Mouse (Mus musculus) forebrain, embryonic 12.5 days (tissue): ENCODE data around the gene Dbp. TPM values are rescaled to one million over a fixed set of nuclear protein-coding genes. Genes with fewer than 3 reads are reported as not detected.

Source experiments
- ATAC-seq: fragments of 200-750 bp; cut with Nextera tagmentation; 2 replicates; pipeline ENCODE4 v1.8.0; 2017; ENCODE audit warnings: moderate TSS enrichment; ENCODE audit not compliant: low FRiP score
- H3K27ac ChIP-seq: fragments of 300-500 bp; sonication (generic); 2 replicates; pipeline ENCODE4 v1.5.1; 2016; ENCODE audit warnings: mild to moderate bottlenecking
- H3K27me3 ChIP-seq: fragments of 300-500 bp; sonication (generic); 2 replicates; pipeline ENCODE4 v1.6.1; 2016; ENCODE audit warnings: mild to moderate bottlenecking
- H3K36me3 ChIP-seq: fragments of 300-500 bp; sonication (generic); replicated peaks from 2 replicates; pipeline ENCODE4 v1.6.1; 2016; ENCODE audit warnings: mild to moderate bottlenecking
- H3K4me1 ChIP-seq: fragments of 300-500 bp; sonication (generic); 2 replicates; pipeline ENCODE4 v1.6.1; 2016
- H3K4me2 ChIP-seq: fragments of 300-500 bp; sonication (generic); 2 replicates; pipeline ENCODE4 v1.6.1; 2016; ENCODE audit warnings: mild to moderate bottlenecking, moderate library complexity
- H3K4me3 ChIP-seq: fragments of 300-500 bp; sonication (generic); replicated peaks from 2 replicates; pipeline ENCODE4 v1.5.1; 2016; ENCODE audit warnings: mild to moderate bottlenecking
- H3K9ac ChIP-seq: fragments of 300-500 bp; sonication (generic); 2 replicates; pipeline ENCODE4 v1.6.1; 2016; ENCODE audit warnings: mild to moderate bottlenecking
- H3K9me3 ChIP-seq: fragments of 300-500 bp; sonication (generic); 2 replicates; pipeline ENCODE4 v1.6.1; 2016
- WGBS: fragments of 180-500 bp; shearing (Covaris S2); methylation state at CpG from one replicate; pipeline ENCODE4 v1.1.7; 2016; 5-methylcytosine and 5-hydroxymethylcytosine counted together
- polyA plus RNA-seq: library from polyadenylated mRNA; unstranded; fragments of >200 nt; fragmentation: Nextera tagmentation; extraction: Ambion mirVana; gene quantifications from 2 replicates; pipeline ENCODE4 v1.2.1, GENCODE M21; 2016

Gene Dbp
- polyA plus RNA-seq, 1 experiment from 2014 or later: 3.8 TPM

DNA sequence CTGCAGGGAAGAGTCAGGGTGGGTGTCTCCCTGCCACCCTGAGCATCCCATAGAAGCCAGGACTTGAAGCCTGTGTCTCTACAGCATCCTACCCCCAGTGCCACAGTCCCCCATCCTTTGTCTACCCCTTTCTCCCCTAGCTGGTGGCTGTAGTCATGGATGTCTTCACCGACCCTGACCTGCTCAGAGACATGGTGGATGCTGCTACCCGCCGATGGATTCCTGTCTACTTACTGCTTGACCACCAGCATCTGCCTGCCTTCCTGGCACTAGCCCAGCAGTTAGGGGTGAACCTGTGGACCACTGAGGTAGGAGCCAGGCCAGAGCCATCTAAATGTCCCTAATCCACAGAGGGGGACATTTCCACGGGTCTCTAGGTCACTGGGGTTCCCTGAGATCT is 18.4 kb downstream of the Dbp start:
- Histone ChIP-seq H3K4me3 (no peak overlapping the region), H3K36me3 (peaks cover 87% of the 10 kb centered on the region)
- WGBS: 90% methylated on average over 4 of the region's 4 CpGs

DNA sequence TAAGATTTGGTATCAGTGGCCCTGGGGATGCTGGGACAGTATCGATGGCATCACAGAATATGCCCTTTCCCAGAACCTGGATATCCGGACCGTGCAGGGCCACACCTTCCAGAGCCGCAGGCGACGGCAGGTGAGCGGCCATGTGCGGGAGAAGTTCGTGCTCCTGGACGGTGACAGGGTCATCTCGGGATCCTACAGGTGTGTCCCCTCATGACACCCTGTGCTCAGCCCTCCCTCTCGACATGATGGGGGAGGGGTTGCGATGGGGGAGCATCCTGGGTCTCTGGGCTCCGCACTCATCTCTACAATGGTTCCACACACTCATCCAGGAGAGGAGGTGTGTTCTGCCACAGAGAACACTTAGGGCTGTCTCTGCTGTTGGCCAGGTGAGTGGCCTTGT is 18.9 kb downstream of the Dbp start:
- Histone ChIP-seq H3K4me2 (no peak overlapping the region), H3K36me3 (peaks cover 88% of the 10 kb centered on the region), H3K27me3 (no peaks in the 10 kb centered on the region), H3K9ac (no peak overlapping the region), H3K4me3 (no peak overlapping the region), H3K27ac (no peak overlapping the region), H3K4me1 (peaks cover 13% of the 10 kb centered on the region), H3K9me3 (no peaks in the 10 kb centered on the region)
- 91% methylated on average over 14 of the region's 14 CpGs for WGBS
- ATAC-seq: no peak

More for the DNA sequence above, 18.4 kb downstream of the Dbp start:
- no peaks in the 10 kb centered on the region for H3K27me3 ChIP-seq
- peaks cover 15% of the 10 kb centered on the region for H3K4me1 ChIP-seq
- no peak for ATAC-seq
- H3K27ac ChIP-seq: no peak overlapping the region
- H3K4me2 ChIP-seq: no peak overlapping the region
- H3K9ac ChIP-seq: no peak overlapping the region
- no peaks in the 10 kb centered on the region for H3K9me3 ChIP-seq

DNA sequence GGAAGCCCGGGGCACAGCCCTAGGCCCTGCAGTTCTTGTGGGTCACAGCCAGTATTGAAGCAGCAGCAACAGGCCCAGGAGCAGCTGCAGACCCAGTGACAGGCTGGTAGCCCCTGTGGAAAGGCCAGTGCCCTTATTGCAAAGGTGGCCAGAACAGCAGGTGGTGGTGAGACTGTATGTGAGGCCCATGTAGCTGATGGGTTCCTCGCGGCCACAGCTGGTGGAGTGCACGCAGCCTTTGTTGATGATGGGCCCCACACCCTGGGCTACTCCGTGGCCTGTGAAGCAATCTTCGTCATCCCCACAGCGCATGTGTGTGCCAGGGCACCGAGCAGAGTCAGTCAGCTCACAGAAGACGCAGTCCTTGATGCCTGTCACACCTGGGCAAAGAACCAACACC is 20.3 kb downstream of the Dbp start:
- Histone ChIP-seq H3K36me3 (peaks cover 86% of the 10 kb centered on the region), H3K4me3 (no peak overlapping the region), H3K9me3 (no peaks in the 10 kb centered on the region), H3K27me3 (no peaks in the 10 kb centered on the region), H3K4me1 (no peaks in the 10 kb centered on the region; the same call in 1 of the 2 replicates), H3K4me2 (no peak overlapping the region), H3K9ac (no peak overlapping the region), H3K27ac (no peak overlapping the region)
- 94% methylated on average over 9 of the region's 9 CpGs for WGBS
- no peak for ATAC-seq

DNA sequence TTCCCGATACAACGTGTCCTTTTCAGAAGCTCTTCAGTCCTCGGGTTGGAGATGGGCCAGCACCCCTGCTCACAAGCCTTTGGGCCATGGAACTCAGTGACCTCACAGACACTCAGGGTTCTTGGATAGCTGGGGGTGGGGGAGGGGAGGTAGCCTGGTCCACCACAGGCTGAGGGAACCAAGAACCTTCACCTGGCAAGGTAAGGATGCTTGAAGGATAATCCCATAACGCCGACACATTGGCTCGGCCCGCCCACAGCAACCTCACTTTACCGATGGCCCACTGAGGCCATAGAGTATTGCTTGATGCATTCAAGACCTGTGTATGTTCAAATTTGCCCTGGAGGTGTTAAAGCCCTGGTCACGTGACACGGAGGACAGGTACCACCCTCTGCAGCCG is 20.8 kb downstream of the Dbp start, which contains the start of gene Spaca4:
Gene Spaca4 (minus strand): TSS at position 101 of the 400 bp plus-strand sequence.
- peaks cover 81% of the 10 kb centered on the region for H3K36me3 ChIP-seq

DNA sequence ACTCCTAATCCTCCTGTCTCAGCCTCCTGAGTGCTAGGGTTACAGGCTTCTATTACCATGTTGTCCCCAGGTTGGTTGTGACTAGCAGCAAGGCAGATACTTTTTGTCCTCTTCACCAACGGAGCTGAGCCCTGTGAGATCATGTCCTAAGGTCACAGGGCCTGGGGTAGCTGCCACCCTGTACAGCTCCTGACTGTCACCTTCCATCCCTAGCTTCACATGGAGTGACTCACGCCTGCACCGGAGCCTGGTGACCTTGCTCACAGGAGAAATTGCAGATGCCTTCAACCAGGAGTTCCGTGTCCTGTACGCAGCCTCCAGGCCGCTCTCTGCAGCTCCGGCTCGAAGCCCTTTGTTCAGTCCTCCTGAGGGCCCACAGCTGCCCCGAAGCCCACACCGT is 21.5 kb downstream of the Dbp start:
- peaks cover 9% of the 10 kb centered on the region for H3K4me1 ChIP-seq
- no peak overlapping the region for H3K4me2 ChIP-seq
- no peaks in the 10 kb centered on the region for H3K27me3 ChIP-seq
- ATAC-seq: no peak
- no peak overlapping the region for H3K9ac ChIP-seq
- H3K9me3 ChIP-seq: no peaks in the 10 kb centered on the region
- H3K4me3 ChIP-seq: no peak overlapping the region
- no peak overlapping the region for H3K27ac ChIP-seq
- peaks cover 74% of the 10 kb centered on the region for H3K36me3 ChIP-seq
- WGBS: 94% methylated on average over 10 of the region's 10 CpGs

More for the DNA sequence above, 20.8 kb downstream of the Dbp start, which contains the start of gene Spaca4:
- Histone ChIP-seq H3K27me3 (no peaks in the 10 kb centered on the region), H3K4me2 (no peak within 1 kb of the TSS), H3K27ac (no peak within 1 kb of the TSS), H3K4me3 (no peak within 1 kb of the TSS), H3K9me3 (no peaks in the 10 kb centered on the region), H3K4me1 (peaks cover 2% of the 10 kb centered on the region), H3K9ac (no peak within 1 kb of the TSS)
- 97% methylated on average over 11 of the region's 11 CpGs for WGBS
- no peak for ATAC-seq

DNA sequence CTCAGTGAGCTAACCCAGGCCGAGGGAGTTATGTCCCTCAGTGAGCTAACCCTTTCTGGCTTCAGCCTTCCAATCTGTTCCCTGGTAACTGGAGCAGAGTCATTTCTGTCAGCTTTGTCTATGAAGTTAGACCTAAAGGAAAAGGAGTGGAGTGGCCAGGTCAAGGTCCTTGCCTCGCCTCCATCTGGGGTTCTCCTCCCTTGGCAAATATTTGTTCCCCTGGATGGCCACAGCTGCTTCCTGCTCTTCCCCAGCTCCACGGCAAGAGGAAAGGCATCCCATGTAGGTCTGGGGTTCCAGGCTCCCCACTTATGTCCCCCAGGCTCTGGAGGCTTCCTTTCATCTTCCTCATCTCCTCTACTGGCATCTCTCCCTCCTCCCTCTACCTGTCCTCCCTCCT is 22.7 kb downstream of the Dbp start:
- peaks cover 9% of the 10 kb centered on the region for H3K4me1 ChIP-seq
- WGBS: 88% methylated on average over 3 of the region's 3 CpGs
- no peak overlapping the region for H3K4me3 ChIP-seq
- peaks cover 62% of the 10 kb centered on the region for H3K36me3 ChIP-seq
- H3K27me3 ChIP-seq: no peaks in the 10 kb centered on the region
- H3K27ac ChIP-seq: no peak overlapping the region
- no peaks in the 10 kb centered on the region for H3K9me3 ChIP-seq
- H3K4me2 ChIP-seq: no peak overlapping the region
- no peak for ATAC-seq
- no peak overlapping the region for H3K9ac ChIP-seq

DNA sequence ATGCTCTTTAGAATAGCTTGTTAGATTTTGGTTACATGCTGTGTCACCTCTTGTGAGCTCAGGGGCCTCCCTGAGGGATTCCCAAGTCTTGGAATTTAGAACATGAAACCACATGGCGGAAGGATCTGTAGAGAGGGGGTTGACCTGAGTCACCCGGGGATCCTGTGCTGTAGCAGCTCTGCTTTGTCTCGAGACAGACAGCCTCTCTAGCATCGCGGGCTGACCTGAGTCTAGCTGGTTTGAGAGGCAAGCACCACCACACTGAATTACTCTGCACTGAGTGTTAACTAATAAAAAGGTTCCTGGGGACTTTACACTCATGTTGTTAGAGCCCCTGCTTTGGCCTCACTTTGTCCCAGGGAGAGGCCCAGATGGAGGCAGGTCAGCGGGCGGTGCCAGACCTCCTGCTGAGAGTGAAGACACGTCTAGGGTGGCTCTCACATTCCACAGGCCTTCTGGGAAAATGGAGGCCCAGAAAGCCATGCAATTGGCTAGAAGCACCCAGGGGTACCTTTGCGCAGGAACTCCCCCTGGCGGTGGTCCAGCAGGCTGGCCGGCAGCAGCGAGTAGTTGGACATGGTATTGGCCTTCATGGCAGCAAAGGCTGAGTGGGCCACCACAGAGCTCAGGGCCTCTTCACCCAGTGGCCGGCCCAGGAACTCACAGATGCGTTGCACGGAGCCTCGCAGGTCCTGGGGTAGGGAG is 26.0 kb downstream of the Dbp start:
- Histone ChIP-seq H3K4me2 (no peak overlapping the region), H3K27ac (0 out of 2 replicates have a peak overlapping the region, but pooled peaks have one; percentile 15), H3K36me3 (peaks cover 29% of the 10 kb centered on the region), H3K9me3 (no peaks in the 10 kb centered on the region), H3K4me3 (no peak overlapping the region), H3K27me3 (no peaks in the 10 kb centered on the region), H3K4me1 (peaks cover 9% of the 10 kb centered on the region), H3K9ac (no peak overlapping the region)
- WGBS: 20% methylated on average over 16 of the region's 16 CpGs
- peak; percentile 46; the same call in 1 of the 2 replicates for ATAC-seq

DNA sequence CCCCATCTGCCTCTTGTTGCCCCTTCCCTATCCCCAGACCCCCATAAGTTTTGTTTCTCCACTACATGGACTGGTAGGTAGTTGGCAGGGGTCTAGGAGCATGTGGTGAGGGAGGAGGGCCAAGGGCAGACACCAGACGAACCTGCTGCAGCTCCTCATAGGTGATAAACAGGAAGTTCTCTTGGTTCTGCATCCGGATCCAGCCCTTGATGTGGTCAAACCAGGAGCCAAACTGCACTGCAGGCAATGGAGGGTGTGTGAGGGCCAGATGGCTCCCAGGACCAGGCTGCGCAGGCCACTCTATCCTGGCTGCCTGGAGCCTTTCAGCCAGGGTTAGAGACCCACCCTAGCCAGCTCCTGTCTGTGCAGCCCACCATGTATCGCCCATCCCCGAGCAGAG is 28.6 kb downstream of the Dbp start:
- WGBS: 93% methylated on average over 5 of the region's 5 CpGs
- no peak overlapping the region for H3K27ac ChIP-seq
- H3K4me1 ChIP-seq: peaks cover 9% of the 10 kb centered on the region
- no peaks in the 10 kb centered on the region for H3K27me3 ChIP-seq
- no peak overlapping the region for H3K4me2 ChIP-seq
- peaks cover 10% of the 10 kb centered on the region; the same call in 1 of the 2 replicates for H3K36me3 ChIP-seq
- no peak overlapping the region for H3K9ac ChIP-seq
- no peak for ATAC-seq
- H3K9me3 ChIP-seq: no peaks in the 10 kb centered on the region
- no peak overlapping the region for H3K4me3 ChIP-seq

DNA sequence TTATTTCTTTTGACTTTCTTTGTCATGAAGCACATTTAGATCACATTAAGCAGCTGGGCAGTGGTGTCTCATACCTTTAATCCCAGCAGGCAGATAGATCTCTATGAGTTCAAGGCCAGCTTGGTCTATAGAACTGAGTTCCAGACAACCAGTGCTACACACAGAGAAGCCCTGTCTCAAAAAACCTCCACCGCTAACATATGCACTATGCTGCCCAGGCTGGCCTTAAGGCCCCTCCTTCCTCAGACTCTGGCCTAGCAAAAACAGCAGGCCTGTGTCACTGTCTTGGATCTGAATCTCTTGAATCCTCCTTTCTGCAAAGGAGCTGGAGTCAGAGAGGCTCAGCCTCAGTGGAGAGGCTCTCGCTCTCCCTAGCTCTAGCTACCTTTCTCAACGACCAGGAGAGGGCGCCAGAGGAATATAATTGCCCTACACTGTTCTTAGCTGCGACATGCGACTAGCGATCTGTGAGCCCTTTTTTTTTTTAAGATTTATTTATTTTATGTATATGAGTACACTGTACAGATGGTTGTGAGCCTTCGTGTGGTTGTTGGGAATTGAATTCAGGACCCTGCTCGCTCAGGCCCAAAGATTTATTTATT is 34.4 kb downstream of the Dbp start:
- H3K9ac ChIP-seq: no peak overlapping the region
- WGBS: 8% methylated on average over 9 of the region's 9 CpGs
- no peaks in the 10 kb centered on the region for H3K4me1 ChIP-seq
- H3K4me2 ChIP-seq: no peak overlapping the region
- no peaks in the 10 kb centered on the region for H3K9me3 ChIP-seq
- peaks cover 18% of the 10 kb centered on the region for H3K27me3 ChIP-seq
- H3K36me3 ChIP-seq: no peaks in the 10 kb centered on the region
- H3K27ac ChIP-seq: no peak overlapping the region
- ATAC-seq: peak; percentile 77; the same call in 1 of the 2 replicates
- no peak overlapping the region for H3K4me3 ChIP-seq

DNA sequence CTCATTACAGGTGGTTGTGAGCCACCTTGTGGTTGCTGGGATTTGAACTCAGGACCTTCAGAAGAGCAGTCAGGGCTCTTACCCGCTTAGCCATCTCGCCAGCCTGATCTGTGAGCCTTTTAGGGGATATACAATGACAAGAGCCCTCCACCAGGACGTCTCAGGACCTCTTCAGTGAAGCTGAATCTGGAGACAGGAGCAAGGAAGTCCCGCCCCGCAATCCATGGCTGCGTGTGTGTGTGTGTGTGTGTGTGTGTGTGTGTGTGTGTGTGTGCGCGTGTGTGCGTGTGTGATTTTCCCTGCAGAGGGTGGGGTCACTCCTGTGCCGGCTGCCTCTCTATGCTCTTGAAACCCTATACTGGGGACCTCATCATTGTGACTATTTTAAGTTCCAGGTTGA is 34.9 kb downstream of the Dbp start:
- Histone ChIP-seq H3K4me3 (no peak overlapping the region), H3K27ac (no peak overlapping the region), H3K9ac (no peak overlapping the region), H3K4me2 (no peak overlapping the region), H3K4me1 (no peaks in the 10 kb centered on the region), H3K27me3 (peaks cover 18% of the 10 kb centered on the region), H3K9me3 (no peaks in the 10 kb centered on the region), H3K36me3 (no peaks in the 10 kb centered on the region)
- WGBS: 65% methylated on average over 10 of the region's 10 CpGs
- no peak for ATAC-seq

DNA sequence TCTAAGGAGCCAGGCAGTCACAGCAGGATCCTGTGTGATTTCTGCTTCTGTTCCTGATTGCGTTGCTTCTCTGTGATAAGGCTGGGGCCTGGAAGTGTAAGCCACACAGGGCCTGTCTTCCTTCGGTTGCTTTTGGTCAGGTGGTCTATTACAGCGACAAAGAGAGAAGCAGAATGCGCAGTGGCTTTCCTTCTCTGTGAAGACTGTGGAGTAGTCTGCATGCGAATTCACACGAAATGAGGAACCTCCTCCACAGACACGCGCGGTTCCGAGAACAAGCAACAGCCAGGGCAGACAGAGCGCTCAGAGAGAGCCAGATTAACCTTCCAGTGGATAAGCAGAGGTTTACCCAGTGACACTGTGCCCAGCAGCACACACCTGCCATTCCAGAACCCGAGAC is 36.4 kb downstream of the Dbp start:
- Histone ChIP-seq H3K4me2 (no peak overlapping the region), H3K4me3 (no peak overlapping the region), H3K27me3 (peaks cover 18% of the 10 kb centered on the region), H3K36me3 (no peaks in the 10 kb centered on the region), H3K27ac (no peak overlapping the region), H3K9me3 (no peaks in the 10 kb centered on the region), H3K4me1 (no peaks in the 10 kb centered on the region), H3K9ac (no peak overlapping the region)
- no peak for ATAC-seq
- 84% methylated on average over 12 of the region's 12 CpGs for WGBS

DNA sequence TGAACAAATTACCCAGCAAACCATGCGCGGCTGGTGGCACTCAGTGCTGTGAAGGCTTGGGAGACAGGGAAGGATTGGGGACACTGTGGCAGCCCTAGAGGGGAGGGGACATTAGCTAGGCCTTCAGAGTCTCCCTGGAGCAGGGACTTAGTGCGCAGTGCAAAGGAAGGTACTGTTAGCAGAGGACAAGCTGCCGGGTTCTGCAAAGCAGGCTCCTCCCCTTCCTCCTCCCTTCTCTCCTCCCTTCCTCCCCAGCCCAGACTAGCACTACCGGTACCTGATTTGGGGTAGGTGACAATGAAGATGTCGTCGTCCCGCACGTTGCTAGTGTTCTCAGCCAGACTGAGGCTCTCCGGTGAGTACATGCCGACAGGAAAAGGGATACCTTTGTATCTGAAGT is 36.9 kb downstream of the Dbp start:
- ATAC-seq: no peak

More for the DNA sequence above, 36.9 kb downstream of the Dbp start:
- no peak overlapping the region for H3K27ac ChIP-seq
- 45% methylated on average over 11 of the region's 11 CpGs for WGBS
- H3K36me3 ChIP-seq: no peaks in the 10 kb centered on the region
- H3K27me3 ChIP-seq: peaks cover 18% of the 10 kb centered on the region
- no peaks in the 10 kb centered on the region for H3K4me1 ChIP-seq
- 0 out of 2 replicates have a peak overlapping the region, but pooled peaks have one; percentile 8 for H3K4me2 ChIP-seq
- H3K9me3 ChIP-seq: 0 out of 2 replicates have a peak, but pooled peaks cover 3% of the 10 kb centered on the region
- H3K9ac ChIP-seq: no peak overlapping the region
- no peak overlapping the region for H3K4me3 ChIP-seq
